Mouse (Mus musculus): ENCODE data around the gene Ptpro.

GRCm38 (mm10) chr6:137360166-137360565 lies 108.0 kb downstream of the Ptpro start:
- TF ChIP-seq CTCF (IDR thresholded peaks at IDR 0.05; ENCODE audit: extremely low read depth, insufficient read depth, low read length) (no peak), POLR2A (IDR thresholded peaks at IDR 0.05; ENCODE audit: extremely low read depth, insufficient read depth, low read length) (no peak)

All from cortical plate, adult 2 months (tissue).